Mouse (Mus musculus): ENCODE results near the gene Dync2li1.

The Dync2li1 gene

GRCm38 (mm10) chr17:84647630-84648029 lies 21.3 kb downstream of the Dync2li1 start:
- no peak for DNase-seq

GRCm38 (mm10) chr17:84650302-84651017 lies 24.2 kb downstream of the Dync2li1 start:
- no peak for DNase-seq

DNA sequence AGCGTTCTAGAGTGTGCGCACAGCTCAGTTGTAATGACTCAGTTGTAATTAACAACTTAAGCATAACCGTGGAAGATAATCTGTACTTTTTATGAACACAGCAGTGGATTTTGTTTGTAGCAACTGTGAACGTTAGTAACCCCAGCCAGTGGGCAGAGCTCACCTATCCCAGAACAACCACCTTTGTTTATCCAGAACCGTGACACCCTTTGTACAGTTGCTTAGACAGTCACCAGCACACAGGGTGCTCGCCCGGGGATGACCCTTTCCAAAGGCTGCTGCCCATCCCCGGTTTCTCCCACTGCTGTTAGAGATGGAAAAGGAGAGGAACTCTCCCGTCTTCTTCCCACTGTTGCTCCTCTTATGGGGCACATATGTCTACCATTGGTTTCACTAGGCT lies 27.2 kb downstream of the Dync2li1 start:
- DNase-seq, result no peak

DNA sequence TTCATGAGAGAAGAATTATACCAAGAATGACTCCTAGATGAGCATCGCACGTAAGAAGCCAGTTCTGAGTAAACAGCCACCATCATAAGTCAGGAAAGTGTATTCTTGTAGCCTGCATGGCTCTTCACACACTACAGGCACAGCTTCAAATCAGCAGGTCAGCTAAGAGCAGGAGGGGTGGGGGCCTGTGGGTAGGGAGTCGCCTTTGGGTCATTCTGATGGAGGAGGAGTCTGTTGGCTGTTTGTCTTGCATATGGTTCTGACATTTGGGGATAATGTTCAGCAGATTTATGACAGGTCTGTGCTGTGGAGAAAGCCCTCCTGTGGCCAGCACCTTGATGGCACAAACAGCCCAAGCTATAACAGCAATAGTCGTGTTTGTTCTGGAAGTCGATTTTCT lies 29.9 kb downstream of the Dync2li1 start:
- DNase-seq, result no peak

- no peak for DNase-seq
These were observed 30.5 kb downstream of the Dync2li1 start for GRCm38 (mm10) chr17:84656653-84657421.

DNA sequence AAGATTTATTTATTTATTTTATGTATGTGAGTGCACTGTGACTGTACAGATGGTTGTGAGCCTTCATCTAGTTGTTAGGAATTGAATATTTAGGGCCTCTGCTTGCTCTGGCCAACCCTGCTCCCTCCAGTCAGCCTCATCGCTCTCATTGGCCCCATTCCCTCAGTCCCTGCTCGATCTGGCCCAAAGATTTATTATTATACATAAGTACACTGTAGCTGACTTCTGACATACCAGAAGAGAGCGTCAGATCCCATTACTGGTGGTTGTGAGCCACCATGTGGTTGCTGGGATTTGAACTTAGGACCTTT lies 31.1 kb downstream of the Dync2li1 start:
- DNase-seq, result no peak

GRCm38 (mm10) chr17:84657782-84658181 lies 31.5 kb downstream of the Dync2li1 start:
- DNase-seq, result no peak

DNA sequence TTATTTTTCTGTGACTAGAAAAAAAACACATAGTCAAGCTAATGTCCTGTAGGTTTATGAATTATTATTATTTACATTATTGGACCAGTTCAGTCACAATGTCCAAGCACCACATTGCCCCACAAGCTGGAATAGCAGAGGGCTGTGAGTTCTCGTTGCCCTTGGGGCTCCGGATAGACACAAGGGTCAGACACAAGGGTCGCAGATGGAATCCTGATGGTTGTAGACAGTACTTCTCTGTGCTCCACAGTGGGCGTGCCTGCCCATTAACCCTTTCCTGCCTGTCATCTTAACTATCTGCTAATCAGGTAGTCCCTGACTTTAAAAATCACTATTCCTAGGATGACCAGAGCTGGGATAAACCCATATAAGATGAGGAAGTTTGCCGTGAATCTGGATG lies 31.9 kb downstream of the Dync2li1 start:
- DNase-seq, result no peak

DNA sequence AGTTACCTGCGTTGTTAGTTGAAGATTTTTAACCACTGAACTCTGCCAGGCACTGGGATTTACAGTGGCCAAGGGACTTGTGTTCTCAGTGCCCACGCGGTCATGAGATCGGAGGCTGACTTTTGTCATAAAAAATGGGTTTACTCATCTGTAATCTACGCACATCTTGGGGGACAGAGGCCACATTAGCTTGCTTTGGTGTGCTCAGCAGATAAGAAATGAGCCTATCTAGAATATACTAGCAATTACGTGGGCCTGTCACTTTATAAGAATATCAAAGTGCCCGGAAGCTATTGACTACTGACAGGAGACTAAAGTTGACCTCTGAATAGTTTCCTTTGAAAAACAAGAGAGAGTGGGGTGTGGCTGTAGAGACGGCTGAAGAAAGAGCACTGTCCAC lies 32.7 kb downstream of the Dync2li1 start:
- no peak for DNase-seq

GRCm38 (mm10) chr17:84665053-84665452 lies 38.8 kb downstream of the Dync2li1 start:
- DNase-seq, result no peak

- DNase-seq, result peak; percentile 35
These were observed 39.4 kb downstream of the Dync2li1 start for GRCm38 (mm10) chr17:84665691-84666090.

DNA sequence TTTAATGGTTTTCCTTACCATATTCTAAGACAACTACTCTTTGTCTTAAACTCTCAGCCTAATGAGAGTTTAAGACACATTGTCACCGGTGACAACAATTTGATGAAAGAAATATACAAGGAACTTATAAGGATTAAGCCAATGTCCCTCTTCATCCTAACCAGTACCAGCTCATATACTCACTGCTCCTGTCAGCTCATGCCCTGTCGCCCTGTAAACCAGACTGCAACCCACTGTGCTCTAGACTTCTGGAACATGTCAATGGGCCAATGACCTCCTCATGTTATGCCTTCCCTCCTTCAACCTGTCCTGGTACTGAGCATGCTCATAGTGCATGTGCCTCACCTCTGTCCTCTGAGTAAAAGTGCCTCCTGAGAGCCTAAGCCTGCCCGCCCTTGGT lies 41.6 kb downstream of the Dync2li1 start:
- no peak for DNase-seq

GRCm38 (mm10) chr17:84672376-84673369 lies 46.4 kb downstream of the Dync2li1 start:
- peak; percentile 84 for DNase-seq

- no peak for DNase-seq
These were observed 47.8 kb downstream of the Dync2li1 start for GRCm38 (mm10) chr17:84674048-84674447.

- DNase-seq, result no peak
These were observed 48.9 kb downstream of the Dync2li1 start for GRCm38 (mm10) chr17:84675204-84675603.

- no peak for DNase-seq
These were observed 49.7 kb downstream of the Dync2li1 start, which contains the start of gene Abcg8 for GRCm38 (mm10) chr17:84675951-84676366. Abcg8 (plus strand) TSS chr17:84676302.

DNA sequence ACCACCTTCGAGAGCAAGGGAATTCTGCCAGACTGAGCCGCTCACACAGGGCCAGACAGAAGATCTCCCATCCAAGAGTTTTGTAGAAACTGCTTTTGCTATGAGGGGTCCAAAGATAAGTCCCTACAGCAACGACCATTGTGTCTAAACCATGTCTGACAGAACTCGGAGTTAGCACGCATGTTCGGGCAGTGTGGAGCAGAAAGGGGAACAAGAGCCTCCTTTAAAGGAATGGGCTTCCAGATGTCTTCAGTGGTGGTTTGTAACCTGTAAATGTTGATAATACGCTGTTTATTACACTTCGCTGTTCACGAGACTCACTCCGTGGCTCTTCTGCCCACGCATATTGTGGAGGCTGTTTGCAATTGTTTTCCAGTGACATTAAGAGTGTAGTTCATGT lies 51.3 kb downstream of the Dync2li1 start:
- DNase-seq, result no peak

- DNase-seq, result no peak
These were observed 55.4 kb downstream of the Dync2li1 start for GRCm38 (mm10) chr17:84681670-84682069.

GRCm38 (mm10) chr17:84682734-84683717 lies 56.7 kb downstream of the Dync2li1 start, which contains the start of gene Abcg5:
Abcg5 (minus strand) TSS chr17:84683011.
- no peak for DNase-seq

- no peak for DNase-seq
These were observed 58.0 kb downstream of the Dync2li1 start for GRCm38 (mm10) chr17:84684284-84684683.

DNA sequence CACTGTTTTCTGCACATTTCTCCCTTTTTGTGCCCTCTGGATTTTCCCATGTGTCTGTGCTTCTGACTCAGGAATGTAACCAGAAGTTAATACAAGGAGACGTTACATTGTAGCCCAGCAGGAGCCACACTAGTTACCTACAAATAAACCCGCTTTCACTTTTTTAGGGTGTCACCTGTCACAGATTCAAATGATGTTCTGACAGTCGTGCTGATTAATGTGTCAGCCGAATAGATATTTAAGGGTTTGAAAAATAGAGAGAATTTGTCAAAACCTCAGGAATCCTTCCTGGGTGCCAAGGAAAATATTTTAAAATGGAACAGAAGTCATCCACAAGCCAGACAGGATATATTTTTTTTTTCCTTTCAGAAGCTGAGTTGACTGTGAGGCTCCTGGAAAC lies 59.0 kb downstream of the Dync2li1 start:
- DNase-seq, result no peak

DNA sequence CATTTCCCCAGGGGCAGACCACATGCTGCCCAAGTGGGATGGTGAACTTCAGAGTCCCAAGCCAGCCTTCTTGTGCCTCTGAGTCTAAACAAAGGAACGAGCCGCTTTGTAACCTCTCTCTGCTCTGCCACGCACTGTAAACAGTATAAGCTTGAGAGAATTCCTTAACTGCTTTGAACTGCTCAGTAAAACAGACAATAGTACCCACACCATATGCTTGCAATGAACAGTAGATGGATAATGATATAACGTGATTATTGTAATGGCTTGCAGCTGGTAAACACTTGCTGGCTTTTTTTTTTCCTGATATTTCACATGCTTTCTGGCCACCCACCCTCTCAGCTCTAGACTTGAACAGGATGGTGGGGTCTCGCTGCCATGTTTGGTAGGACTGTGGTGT lies 61.7 kb downstream of the Dync2li1 start:
- no peak for DNase-seq
